Mouse (Mus musculus) myocyte (in vitro differentiated cells): ENCODE measurements around the gene Mast4. TPM values are rescaled to one million over a fixed set of nuclear protein-coding genes. Genes with fewer than 3 reads are reported as not detected.

ENCODE experiments used
- H3K27me3 ChIP-seq: one replicate; pipeline ENCODE4 v1.6.1; 2011; ENCODE audit not compliant: control insufficient read depth, insufficient read depth, insufficient read length
- H3K36me3 ChIP-seq: one replicate; pipeline ENCODE4 v1.6.1; 2011; ENCODE audit not compliant: control insufficient read depth, insufficient read depth
- H3K4me2 ChIP-seq: one replicate; pipeline ENCODE4 v1.6.1; 2011; ENCODE audit warnings: low read depth, control low read depth
- H3K4me3 ChIP-seq: one replicate; pipeline ENCODE4 v1.5.1; 2011; ENCODE audit warnings: mild to moderate bottlenecking, control low read depth, moderate library complexity
- H3K79me2 ChIP-seq: one replicate; pipeline ENCODE4 v1.6.1; 2011; ENCODE audit not compliant: control insufficient read depth, insufficient read depth
- H3ac ChIP-seq: one replicate; pipeline ENCODE4 v1.6.1; 2011; ENCODE audit not compliant: control insufficient read depth, insufficient read length
- CEBPB ChIP-seq: IDR thresholded peaks from 2 replicates; pipeline ENCODE4 v1.6.1; 2011; ENCODE audit warnings: mild to moderate bottlenecking, moderate library complexity; ENCODE audit not compliant: poor library complexity, insufficient read depth, severe bottlenecking
- E2F4 ChIP-seq: IDR thresholded peaks from one replicate; pipeline ENCODE4 v1.6.1; 2011; ENCODE audit warnings: mild to moderate bottlenecking, control low read depth, moderate library complexity; ENCODE audit not compliant: insufficient read depth
- MAX ChIP-seq: IDR thresholded peaks from one replicate; pipeline ENCODE4 v1.6.1; 2011; ENCODE audit warnings: low read depth, mild to moderate bottlenecking, control low read depth
- MYOD1 ChIP-seq, 3 experiments: IDR thresholded peaks; one replicate each; pipeline ENCODE4 v1.6.1; 2011; ENCODE audit warnings: control low read depth in 2 of 3, low read depth in 2 of 3, mild to moderate bottlenecking in 2 of 3, moderate library complexity in 1 of 3; ENCODE audit not compliant: insufficient read length in 2 of 3, control insufficient read depth in 1 of 3
- MYOG ChIP-seq, 3 experiments: IDR thresholded peaks; one replicate each; pipeline ENCODE4 v1.6.1; 2011; ENCODE audit warnings: control low read depth in 2 of 3, low read depth in 2 of 3, mild to moderate bottlenecking in 2 of 3; ENCODE audit not compliant: insufficient read length in 2 of 3, control insufficient read depth in 1 of 3, insufficient read depth in 1 of 3
- POLR2A ChIP-seq: IDR thresholded peaks from one replicate; pipeline ENCODE4 v1.6.1; 2011; ENCODE audit warnings: low read depth, mild to moderate bottlenecking, control low read depth, moderate library complexity; ENCODE audit not compliant: insufficient read length
- POLR2AphosphoS2 ChIP-seq: IDR thresholded peaks from one replicate; pipeline ENCODE4 v1.6.1; 2011; ENCODE audit warnings: low read depth, control low read depth; ENCODE audit not compliant: insufficient read length
- REST ChIP-seq: IDR thresholded peaks from one replicate; pipeline ENCODE4 v1.6.1; 2011; ENCODE audit warnings: mild to moderate bottlenecking, control low read depth, moderate library complexity; ENCODE audit not compliant: insufficient read depth, insufficient read length
- SRF ChIP-seq: IDR thresholded peaks from one replicate; pipeline ENCODE4 v1.6.1; 2011; ENCODE audit warnings: low read depth; ENCODE audit not compliant: control insufficient read depth, insufficient read length
- TCF12 ChIP-seq: IDR thresholded peaks from one replicate; pipeline ENCODE4 v1.6.1; 2011; ENCODE audit warnings: mild to moderate bottlenecking, control low read depth; ENCODE audit not compliant: poor library complexity, insufficient read depth, severe bottlenecking
- TCF3 ChIP-seq: IDR thresholded peaks from one replicate; pipeline ENCODE4 v1.6.1; 2011; ENCODE audit warnings: low read depth, control low read depth; ENCODE audit not compliant: insufficient read length
- USF1 ChIP-seq: IDR thresholded peaks from one replicate; pipeline ENCODE4 v1.6.1; 2011; ENCODE audit warnings: low read depth, mild to moderate bottlenecking, control low read depth, moderate library complexity
- polyA plus RNA-seq: library from polyadenylated mRNA; unstranded; fragments of >200 nt; fragmentation: generic; extraction: Trizol; gene quantifications from one replicate; pipeline ENCODE4 v1.2.1, GENCODE M21; 2012; ENCODE audit warnings: missing spikeins

Gene Mast4
- polyA plus RNA-seq, 1 experiment = 15.0 TPM

DNA sequence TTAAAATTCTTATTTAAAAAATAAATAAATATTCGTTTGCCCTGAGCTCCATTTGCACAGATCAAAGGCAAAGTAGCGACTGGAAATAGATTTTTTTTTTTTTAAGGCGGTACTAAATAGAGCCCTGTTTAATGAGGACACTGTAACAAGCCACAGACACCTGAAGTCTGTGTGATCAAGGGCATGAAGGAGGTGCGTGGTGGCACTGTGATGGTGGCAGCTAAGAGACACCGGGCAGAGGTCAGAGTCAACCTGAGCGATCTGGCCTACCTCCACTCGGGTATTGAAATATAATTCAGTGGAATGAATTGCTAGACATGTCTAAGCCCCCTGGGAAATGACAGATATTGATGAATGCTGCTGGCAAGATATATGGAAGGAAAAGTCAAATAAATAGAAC is 184.9 kb downstream of the Mast4 start:
- no peak overlapping the region for H3K4me2 ChIP-seq
- TF ChIP-seq MYOD1 (IDR thresholded peaks at IDR 0.05; ENCODE audit: control insufficient read depth in 1 of 3, insufficient read length in 2 of 3, low read depth in 2 of 3) = no peak

DNA sequence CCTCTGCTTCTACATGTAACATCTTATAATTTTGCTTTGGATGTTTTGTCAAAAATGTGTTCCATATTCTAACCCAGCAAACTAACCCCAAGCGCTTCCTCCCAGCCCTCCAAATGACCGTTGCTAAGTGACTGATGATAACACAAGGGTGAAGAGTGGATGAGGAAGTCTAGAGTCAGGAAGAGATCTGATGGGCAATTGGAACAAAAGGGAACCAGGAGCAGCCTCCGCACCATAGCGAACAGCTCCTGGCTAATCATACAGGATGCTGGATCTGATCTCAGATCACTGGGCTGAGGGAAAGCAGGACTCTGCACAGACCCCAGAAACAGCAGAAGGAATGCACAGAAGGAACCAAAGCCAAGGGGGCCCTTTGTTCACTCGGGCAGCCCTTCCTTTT is 190.0 kb downstream of the Mast4 start:
- H3K36me3 ChIP-seq = no peaks in the 10 kb centered on the region
- H3ac ChIP-seq = no peak overlapping the region
- H3K4me2 ChIP-seq = no peak overlapping the region
- H3K79me2 ChIP-seq = no peaks in the 10 kb centered on the region
- H3K4me3 ChIP-seq = no peak overlapping the region
- TF ChIP-seq SRF = no peak
- TF ChIP-seq POLR2A = no peak
- no peak for TF ChIP-seq MYOG (IDR thresholded peaks at IDR 0.05; ENCODE audit: control insufficient read depth in 1 of 3, insufficient read depth in 1 of 3, insufficient read length in 2 of 3, low read depth in 2 of 3)
- no peak for TF ChIP-seq MAX
- no peak for TF ChIP-seq TCF12
- no peak for TF ChIP-seq CEBPB
- no peak for TF ChIP-seq MYOD1 (IDR thresholded peaks at IDR 0.05; ENCODE audit: control insufficient read depth in 1 of 3, insufficient read length in 2 of 3, low read depth in 2 of 3)
- no peak for TF ChIP-seq USF1
- no peak for TF ChIP-seq POLR2AphosphoS2
- no peak for TF ChIP-seq TCF3
- TF ChIP-seq E2F4 = no peak
- TF ChIP-seq REST = no peak
- H3K27me3 ChIP-seq = no peaks in the 10 kb centered on the region

More for the DNA sequence above, 184.9 kb downstream of the Mast4 start:
- H3K36me3 ChIP-seq = no peaks in the 10 kb centered on the region
- H3K27me3 ChIP-seq = no peaks in the 10 kb centered on the region
- H3K79me2 ChIP-seq = no peaks in the 10 kb centered on the region
- H3K4me3 ChIP-seq = no peak overlapping the region
- H3ac ChIP-seq = no peak overlapping the region

DNA sequence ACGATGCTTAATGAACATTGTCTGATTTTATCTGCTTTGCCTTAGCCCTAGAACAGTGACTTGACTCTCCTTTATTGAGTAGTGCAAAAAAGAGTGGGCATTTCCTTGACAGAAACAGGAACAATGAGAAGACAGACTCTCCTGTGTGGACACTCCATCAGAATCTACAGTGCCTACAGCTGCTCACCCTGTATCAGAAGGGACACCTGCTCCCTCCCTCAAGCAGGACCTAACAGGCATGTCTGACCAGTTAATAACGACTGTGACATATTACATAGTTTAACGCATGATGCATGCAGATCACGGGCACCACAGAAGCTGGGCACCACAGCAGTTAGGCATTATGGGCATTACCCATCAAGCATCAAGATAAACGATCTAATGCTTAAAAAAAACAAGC is 193.0 kb downstream of the Mast4 start:
- H3K36me3 ChIP-seq = peaks cover 16% of the 10 kb centered on the region
- no peak overlapping the region for H3K4me3 ChIP-seq
- TF ChIP-seq REST = no peak
- TF ChIP-seq POLR2A = no peak
- H3K27me3 ChIP-seq = no peaks in the 10 kb centered on the region
- no peaks in the 10 kb centered on the region for H3K79me2 ChIP-seq
- H3ac ChIP-seq = no peak overlapping the region
- H3K4me2 ChIP-seq = no peak overlapping the region

DNA sequence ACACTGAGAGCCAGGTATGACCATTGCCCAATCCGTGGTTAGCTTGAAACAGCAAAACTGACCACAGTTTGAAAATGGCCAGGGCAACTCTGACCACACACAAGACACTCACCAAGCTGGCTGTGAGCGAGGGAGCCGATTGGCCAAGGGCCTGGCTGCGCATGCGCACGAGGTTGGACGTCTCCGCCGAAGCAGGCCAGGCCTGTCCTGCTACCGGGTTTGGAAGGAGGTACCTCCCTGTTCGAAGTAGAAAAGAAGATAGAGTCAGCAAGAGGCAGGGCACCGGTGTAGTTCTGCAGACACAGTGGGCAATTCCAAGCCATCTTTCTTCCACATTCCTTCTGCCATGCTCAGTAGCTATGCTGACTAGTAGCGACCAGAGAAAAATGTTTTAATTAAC is 194.2 kb downstream of the Mast4 start:
- no peak for TF ChIP-seq TCF12
- no peak for TF ChIP-seq TCF3
- TF ChIP-seq MYOD1 (IDR thresholded peaks at IDR 0.05; ENCODE audit: control insufficient read depth in 1 of 3, insufficient read length in 2 of 3, low read depth in 2 of 3) = no peak
- no peak for TF ChIP-seq MAX
- TF ChIP-seq E2F4 = no peak
- no peak for TF ChIP-seq SRF
- TF ChIP-seq POLR2AphosphoS2 = no peak
- no peak for TF ChIP-seq USF1
- H3K4me2 ChIP-seq = no peak overlapping the region
- H3K27me3 ChIP-seq = no peaks in the 10 kb centered on the region
- no peak overlapping the region for H3ac ChIP-seq
- no peaks in the 10 kb centered on the region for H3K79me2 ChIP-seq
- H3K4me3 ChIP-seq = no peak overlapping the region
- H3K36me3 ChIP-seq = peaks cover 16% of the 10 kb centered on the region

DNA sequence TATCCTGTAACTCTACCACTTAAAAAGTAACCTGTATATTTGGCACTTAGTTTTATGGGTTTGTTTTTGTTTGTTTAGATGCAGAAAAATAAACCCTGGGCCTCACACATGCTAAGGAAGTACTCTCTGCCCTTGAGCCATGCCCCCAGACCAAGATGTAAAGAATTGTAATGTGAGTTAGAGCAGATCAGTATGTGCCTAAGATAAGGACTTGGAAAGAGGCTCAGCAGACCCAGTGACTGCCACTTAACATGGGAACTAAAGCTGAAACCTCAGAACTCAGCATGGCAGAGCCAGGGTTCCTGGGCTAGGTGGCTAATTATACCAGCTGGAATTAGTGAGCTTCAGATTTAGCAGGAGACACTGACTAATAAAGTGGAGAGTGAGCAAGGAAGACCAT is 196.0 kb downstream of the Mast4 start:
- Histone ChIP-seq H3K79me2 (no peaks in the 10 kb centered on the region), H3K27me3 (no peaks in the 10 kb centered on the region), H3K4me3 (no peak overlapping the region), H3K36me3 (peaks cover 16% of the 10 kb centered on the region), H3K4me2 (no peak overlapping the region), H3ac (no peak overlapping the region)
- TF ChIP-seq E2F4 (no peak), SRF (no peak), TCF3 (no peak), POLR2AphosphoS2 (no peak)

DNA sequence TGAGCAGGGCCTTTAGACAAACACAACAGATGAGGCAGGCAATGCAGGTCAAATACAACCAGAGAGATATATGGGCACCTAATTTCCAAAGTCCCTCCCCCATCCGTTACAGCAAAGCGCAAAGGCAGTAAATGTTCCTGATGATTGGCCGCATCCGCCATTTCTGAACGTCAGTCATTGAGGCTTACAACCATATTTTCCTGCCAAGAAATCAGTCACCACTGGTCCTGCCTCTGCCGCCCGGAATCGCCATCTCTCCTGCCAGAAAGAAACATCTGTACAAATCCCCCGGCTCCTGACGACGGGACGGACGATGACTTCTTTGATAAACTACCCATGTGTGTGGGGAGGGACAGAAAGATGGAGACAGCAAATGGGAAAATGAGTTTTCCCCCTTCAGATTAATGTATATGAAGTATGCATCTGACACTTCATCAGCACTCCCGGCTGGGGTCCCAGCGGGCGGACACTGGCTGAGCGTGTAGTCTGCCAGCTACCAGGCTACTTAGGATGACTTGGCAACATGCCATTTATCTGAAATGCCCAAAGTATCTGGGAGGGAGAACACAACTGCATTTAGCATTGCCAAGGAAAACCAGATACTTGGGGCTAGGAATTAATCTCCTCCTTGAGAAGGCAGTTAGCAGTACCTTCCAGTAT is 198.9 kb downstream of the Mast4 start:
- TF ChIP-seq POLR2A = no peak
- no peak for TF ChIP-seq POLR2AphosphoS2
- TF ChIP-seq SRF = no peak
- no peak for TF ChIP-seq TCF12
- TF ChIP-seq E2F4 = no peak
- no peak for TF ChIP-seq MYOD1 (IDR thresholded peaks at IDR 0.05; ENCODE audit: control insufficient read depth in 1 of 3, insufficient read length in 2 of 3, low read depth in 2 of 3)
- no peak for TF ChIP-seq REST
- no peak for TF ChIP-seq USF1
- no peak for TF ChIP-seq MYOG (IDR thresholded peaks at IDR 0.05; ENCODE audit: control insufficient read depth in 1 of 3, insufficient read depth in 1 of 3, insufficient read length in 2 of 3, low read depth in 2 of 3)
- TF ChIP-seq MAX = no peak
- no peak for TF ChIP-seq CEBPB
- no peak for TF ChIP-seq TCF3
- Histone ChIP-seq H3K27me3 (no peaks in the 10 kb centered on the region), H3K36me3 (peaks cover 16% of the 10 kb centered on the region), H3K79me2 (no peaks in the 10 kb centered on the region), H3ac (no peak overlapping the region), H3K4me3 (no peak overlapping the region), H3K4me2 (no peak overlapping the region)
